Mouse (Mus musculus): ENCODE results near the gene Brap. TPM values are rescaled to one million over a fixed set of nuclear protein-coding genes. Genes with fewer than 3 reads are reported as not detected.
"Not testable (repeated sequence)": the region's sequence is repeated elsewhere in the genome, so short reads cannot be mapped to it uniquely, and the experiment has no call there.

The Brap gene
- total RNA-seq, 2 experiments from 2014 or later = 27.3 to 30.2 TPM

GRCm38 (mm10) chr5:121668411-121668810 lies 8.0 kb downstream of the Brap start:
- DNase-seq = no peak

GRCm38 (mm10) chr5:121670412-121670811 lies 10.0 kb downstream of the Brap start:
- DNase-seq = no peak

DNA sequence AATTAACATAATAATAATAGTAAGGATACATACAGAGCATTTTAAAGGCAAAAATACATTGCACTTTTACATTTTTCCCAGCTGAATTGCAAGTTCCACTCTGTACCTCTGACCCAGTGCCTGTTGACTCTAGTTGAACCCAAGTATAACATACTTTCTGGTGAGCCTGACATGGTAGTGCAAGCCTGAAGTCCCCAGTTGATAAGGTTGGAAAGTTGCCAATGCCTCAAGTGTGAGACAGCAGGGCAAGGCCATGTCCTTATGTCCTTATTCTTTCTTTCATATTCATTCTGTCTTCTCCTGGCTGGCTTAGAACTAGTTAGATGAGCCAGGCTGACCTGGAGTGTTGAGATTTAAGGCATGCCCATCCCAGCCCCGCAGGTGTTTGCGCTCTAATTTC lies 21.9 kb downstream of the Brap start:
- no peak for DNase-seq

- no peak for DNase-seq
These were observed 25.1 kb downstream of the Brap start for GRCm38 (mm10) chr5:121685495-121685894.

DNA sequence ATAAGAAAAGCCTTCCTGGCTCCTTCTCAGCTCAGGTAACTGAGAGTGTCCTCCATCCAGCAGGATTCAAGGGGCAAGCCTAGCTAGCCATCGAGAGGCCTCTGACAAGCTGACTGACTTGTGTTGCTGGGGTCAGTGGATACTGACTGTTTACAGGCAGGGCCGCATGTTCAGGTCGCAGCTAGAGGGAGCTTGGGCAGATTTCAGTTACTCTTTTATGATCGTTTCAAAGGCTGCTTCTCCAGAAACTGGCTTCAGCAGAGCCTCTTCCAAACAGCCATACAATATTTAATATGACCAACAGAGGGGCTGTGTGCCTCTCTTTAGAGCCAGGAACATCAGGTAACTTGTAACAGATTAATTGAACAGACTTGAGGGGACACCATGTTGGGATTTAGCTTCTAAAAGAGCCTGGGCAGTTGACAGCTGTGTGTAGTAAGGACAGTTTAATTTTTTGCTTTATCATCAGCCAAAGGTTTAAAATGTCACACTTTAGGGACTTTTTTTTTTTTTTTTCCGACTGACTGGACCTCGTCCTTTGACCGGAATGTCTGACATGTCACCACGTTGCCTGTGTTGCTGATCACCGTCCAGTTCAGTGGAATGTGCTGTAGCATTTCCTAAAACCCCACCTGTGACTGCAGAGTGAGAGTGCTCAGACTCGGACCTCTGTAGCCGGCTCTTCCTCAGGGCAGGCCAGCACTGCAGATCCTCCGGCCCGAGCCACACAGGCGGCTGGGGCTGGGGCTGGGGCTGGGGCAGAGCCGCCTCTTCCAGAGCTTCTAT lies 25.9 kb downstream of the Brap start:
- DNase-seq = no peak

DNA sequence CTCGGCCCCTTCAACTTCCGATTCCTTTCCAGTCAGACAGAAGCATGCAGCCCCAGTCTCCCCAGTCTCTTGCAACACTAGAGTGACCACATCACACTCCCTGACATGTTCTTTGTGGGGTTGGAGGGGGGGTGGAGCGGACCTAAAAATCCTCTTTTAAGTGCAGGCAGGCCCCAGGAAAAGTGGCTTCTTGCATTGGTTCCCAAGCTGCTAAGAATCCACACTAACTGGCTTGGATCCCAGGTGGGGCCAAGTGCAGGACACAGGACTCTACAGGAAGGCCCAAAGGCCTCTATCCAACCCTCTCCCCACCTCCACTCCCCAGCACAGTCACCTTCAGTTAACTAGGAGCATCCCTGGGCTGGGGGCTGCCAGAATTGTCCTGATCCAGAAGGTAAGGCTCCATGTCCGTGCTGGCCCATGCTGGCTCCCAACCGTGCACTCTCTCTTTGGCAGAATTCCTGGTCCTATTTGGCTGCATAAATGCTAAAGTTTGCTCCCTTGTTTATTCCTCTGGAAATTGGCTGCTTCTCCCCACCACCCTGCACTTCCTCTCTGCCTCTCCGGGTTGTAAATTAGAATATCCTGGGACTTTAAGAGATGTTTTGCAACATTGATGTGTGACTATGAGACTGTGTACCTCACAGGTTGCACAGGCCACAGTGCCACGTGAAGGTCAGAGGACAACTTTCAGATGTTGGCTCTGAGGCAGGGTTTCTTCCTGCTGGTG lies 30.3 kb downstream of the Brap start:
- peak; percentile 56 for DNase-seq

GRCm38 (mm10) chr5:121691436-121691835 lies 31.1 kb downstream of the Brap start:
- not testable (repeated sequence) for DNase-seq

GRCm38 (mm10) chr5:121692897-121693296 lies 32.5 kb downstream of the Brap start:
- DNase-seq = no peak

GRCm38 (mm10) chr5:121696761-121697160 lies 36.4 kb downstream of the Brap start:
- DNase-seq = no peak

GRCm38 (mm10) chr5:121699891-121700290 lies 39.5 kb downstream of the Brap start:
- DNase-seq = no peak

GRCm38 (mm10) chr5:121700496-121700895 lies 40.1 kb downstream of the Brap start:
- peak; percentile 54 for DNase-seq

DNA sequence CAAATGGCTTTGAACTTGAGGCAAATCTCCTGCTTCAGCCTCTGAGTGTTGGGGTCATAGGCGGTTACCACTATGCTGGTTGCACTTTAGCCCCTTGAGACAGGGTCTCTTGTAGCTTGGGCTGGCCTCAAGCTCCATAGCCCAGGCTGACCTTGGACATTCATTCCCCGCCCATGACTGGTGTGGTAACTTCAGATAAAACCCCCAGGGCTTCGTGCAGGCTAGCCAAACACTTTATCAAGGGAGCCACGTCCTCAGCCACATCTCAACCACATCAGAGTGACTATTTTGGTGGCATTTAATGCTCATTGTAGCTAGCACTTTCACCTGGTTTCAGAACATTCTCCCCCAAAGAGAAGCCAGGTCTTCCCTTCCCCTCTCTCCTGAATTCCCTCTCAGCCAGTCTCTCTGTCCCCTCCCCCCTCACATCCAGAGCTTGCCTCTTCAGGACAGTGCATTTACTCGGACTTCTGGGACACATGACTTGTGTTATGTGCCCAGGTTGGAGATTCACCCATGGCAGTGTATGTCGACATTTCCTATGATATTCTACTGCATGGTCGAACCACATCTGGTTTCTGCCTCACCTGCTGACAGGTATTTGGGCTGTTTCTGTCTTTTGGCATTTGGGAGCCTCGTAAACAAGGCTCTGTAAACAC lies 40.9 kb downstream of the Brap start:
- no peak for DNase-seq

- no peak for DNase-seq
These were observed 43.0 kb downstream of the Brap start for GRCm38 (mm10) chr5:121703341-121703740.

DNA sequence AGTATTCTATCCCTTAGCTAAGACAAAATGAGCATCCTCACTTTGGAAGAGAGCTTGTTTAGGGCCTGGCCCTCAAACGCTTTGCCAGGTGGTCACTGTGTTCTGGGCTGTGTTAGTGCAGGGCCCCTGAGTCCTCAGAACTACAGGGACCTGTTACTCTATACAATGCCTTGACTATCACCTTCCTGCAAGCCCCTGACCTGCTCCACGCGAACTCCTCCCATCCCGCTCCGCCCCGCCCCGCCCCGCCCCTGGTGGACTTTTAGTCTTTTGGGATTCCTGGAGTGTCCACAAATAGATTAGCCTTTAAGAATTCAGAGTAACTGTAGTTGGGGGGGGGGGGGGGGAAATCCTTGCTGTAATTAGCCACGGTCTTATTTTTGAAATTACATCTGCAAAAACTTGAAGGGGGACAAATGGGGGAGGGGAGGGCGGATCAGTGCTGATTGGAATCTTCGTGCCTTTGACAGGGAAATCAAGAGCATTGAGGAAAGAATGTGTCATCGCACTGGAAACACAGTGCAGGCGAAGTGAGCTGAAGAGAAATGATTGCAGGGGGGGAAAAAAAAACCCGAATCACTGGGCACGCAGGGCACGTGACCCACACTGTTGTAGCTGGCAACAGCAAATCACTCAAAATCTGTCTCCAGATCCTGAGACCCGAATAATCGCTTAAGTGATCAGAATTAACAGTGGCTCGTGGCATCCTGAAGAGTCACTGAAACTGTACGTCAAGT lies 44.3 kb downstream of the Brap start:
- DNase-seq = no peak

- no peak for DNase-seq
These were observed 50.0 kb downstream of the Brap start for GRCm38 (mm10) chr5:121710402-121710801.

DNA sequence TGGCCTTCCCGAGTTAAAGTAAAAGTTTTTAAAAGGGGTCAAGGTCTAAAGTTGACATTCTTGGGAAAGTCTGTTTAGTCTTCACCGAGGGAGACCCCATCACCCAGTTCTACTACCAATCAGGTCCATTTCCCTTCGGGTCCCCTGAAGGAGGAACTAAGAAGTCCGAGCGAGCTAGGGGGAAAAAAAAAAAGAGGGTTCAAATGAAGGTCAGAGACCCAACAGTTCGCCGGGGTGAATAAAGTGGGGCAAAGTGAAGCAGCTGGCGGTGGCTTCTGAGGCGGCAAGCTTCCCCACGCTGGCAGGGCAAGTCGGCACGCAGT lies 50.4 kb downstream of the Brap start:
- DNase-seq = no peak

DNA sequence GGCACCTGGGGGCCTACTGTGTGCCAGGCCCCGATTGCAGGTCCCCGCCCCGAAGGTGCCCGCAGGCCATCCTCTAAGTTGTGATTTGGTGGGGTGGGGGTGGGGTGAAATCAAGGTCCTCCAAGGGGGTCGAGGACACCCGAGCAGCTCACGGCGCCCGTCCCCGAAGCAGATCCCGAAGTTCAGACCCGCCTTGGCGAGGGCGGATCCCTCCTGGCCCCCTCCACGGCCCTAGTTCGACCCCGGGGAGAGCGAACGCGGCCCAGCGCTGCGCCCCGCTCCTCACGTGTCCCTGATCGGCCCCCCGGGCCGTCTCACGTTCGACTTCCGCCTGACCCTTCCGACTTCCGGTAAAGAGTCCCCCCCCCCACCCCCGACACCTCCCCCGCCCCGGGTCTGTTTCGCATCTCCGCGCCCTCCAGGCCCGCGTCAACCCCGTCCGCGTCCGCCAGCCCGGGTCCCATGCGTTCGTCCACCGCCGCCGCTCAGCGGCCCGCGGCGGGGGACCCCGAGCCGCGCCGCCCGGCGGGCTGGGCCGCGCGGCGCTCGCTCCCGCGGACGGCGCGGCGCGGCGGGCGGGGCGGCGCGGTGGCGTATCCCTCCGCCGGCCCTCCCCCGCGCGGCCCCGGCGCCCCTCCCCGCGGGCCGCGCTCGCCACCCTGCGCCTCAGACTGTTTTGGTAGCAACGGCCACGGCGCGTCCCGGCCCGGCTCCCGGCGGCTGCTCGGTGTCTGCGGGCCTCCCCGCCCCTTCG lies 51.0 kb downstream of the Brap start, which contains the start of gene Atxn2:
Gene Atxn2 (plus strand): TSS at position 164 of the 754 bp plus-strand sequence.
- peak; percentile 85 for DNase-seq

GRCm38 (mm10) chr5:121711928-121712231 lies 51.5 kb downstream of the Brap start:
- DNase-seq = no peak

GRCm38 (mm10) chr5:121712232-121712933 lies 52.0 kb downstream of the Brap start:
- DNase-seq = peak; percentile 46

GRCm38 (mm10) chr5:121712934-121713538 lies 52.7 kb downstream of the Brap start:
- peak; percentile 51 for DNase-seq

GRCm38 (mm10) chr5:121714331-121714730 lies 54.0 kb downstream of the Brap start:
- DNase-seq = no peak
